Mouse (Mus musculus) liver, adult 2 months (tissue): Measurements from ENCODE around the gene Dapk1. TPM values are rescaled to one million over a fixed set of nuclear protein-coding genes. Genes with fewer than 3 reads are reported as not detected.
A peak's percentile ranks its signal among the peaks of the same experiment; 100 is the strongest.

Source experiments
- DNase-seq: peaks from one replicate; pipeline ENCODE4 v3.0.0-alpha.2; 2011; ENCODE audit warnings: low read depth, low spot score; ENCODE audit errors: extremely low read depth
- H3K27ac ChIP-seq: fragments of 200-500 bp; replicated peaks from 2 replicates; pipeline ENCODE4 v1.5.1; 2012; ENCODE audit warnings: low read depth, mild to moderate bottlenecking, control low read depth, inconsistent platforms, low read length; ENCODE audit not compliant: insufficient read depth
- H3K27me3 ChIP-seq: fragments of 200-500 bp; 2 replicates; pipeline ENCODE4 v1.6.1; 2012; ENCODE audit warnings: mild to moderate bottlenecking, moderate library complexity, low read length, inconsistent platforms; ENCODE audit not compliant: control insufficient read depth, insufficient read depth
- H3K36me3 ChIP-seq: fragments of 200-500 bp; 2 replicates; pipeline ENCODE4 v1.6.1; 2012; ENCODE audit warnings: low read length, inconsistent platforms; ENCODE audit not compliant: control insufficient read depth, insufficient read depth
- H3K4me1 ChIP-seq: fragments of 200-500 bp; 2 replicates; pipeline ENCODE4 v1.6.1; 2011; ENCODE audit warnings: low read length; ENCODE audit not compliant: control insufficient read depth, insufficient read depth
- H3K4me3 ChIP-seq: fragments of 200-500 bp; 2 replicates; pipeline ENCODE4 v1.5.1; 2011; ENCODE audit warnings: low read depth, mild to moderate bottlenecking, control low read depth, low read length, moderate library complexity; ENCODE audit not compliant: insufficient read depth
- H3K79me2 ChIP-seq: fragments of 200-500 bp; 2 replicates; pipeline ENCODE4 v1.6.1; 2012; ENCODE audit warnings: inconsistent platforms, mild to moderate bottlenecking, low read length, moderate library complexity; ENCODE audit not compliant: control insufficient read depth, insufficient read depth
- H3K9ac ChIP-seq: fragments of 200-500 bp; 2 replicates; pipeline ENCODE4 v1.6.1; 2012; ENCODE audit warnings: low read depth, mild to moderate bottlenecking, control low read depth, inconsistent platforms, low read length
- CTCF ChIP-seq: fragments of 200-500 bp; IDR thresholded peaks from 2 replicates; pipeline ENCODE4 v1.5.1; 2011; ENCODE audit warnings: low read depth, low read length, control low read depth
- POLR2A ChIP-seq: fragments of 200-500 bp; IDR thresholded peaks from 2 replicates; pipeline ENCODE4 v1.6.1; 2011; ENCODE audit warnings: low read length, control low read depth; ENCODE audit not compliant: insufficient read depth; ENCODE audit errors: extremely low read depth
- WGBS: fragments of 180-500 bp; shearing (Covaris S2); methylation state at CpG from one replicate; pipeline ENCODE4 v1.1.7; 2018; 5-methylcytosine and 5-hydroxymethylcytosine counted together
- polyA plus RNA-seq: library from polyadenylated mRNA; depleted of rRNA; stranded (reverse); fragments of >200 nt; gene quantifications from 2 replicates; pipeline ENCODE4 v1.2.3, GENCODE M21; 2012
- total RNA-seq: library from RNA; depleted of rRNA; stranded (reverse); fragments of >200 nt; gene quantifications from 2 replicates; pipeline ENCODE4 v1.2.3, GENCODE M21; 2014

Dapk1 gene
- total and polyA plus RNA-seq, 2 experiments, result 23.0 to 80.5 TPM

DNA sequence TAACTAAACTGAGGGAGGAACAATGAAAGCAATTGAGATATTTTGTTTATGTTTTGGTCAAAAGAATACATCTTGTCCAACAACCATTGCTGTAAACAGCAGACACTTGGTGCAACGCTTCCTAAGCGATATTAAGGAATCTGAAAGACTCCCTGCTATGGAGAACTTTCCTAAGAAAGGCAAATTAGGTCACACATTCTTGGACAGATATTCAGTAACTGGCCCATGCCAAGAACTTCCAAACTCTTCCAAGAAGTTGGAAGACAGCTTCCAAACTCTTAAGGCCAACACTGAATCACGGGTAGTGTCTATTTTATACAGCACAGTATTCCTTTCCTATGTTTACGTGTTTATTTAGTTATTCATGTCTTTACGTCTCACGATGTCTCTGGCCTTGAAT is 6.2 kb upstream of the Dapk1 start:
- Histone ChIP-seq H3K4me3 (no peak overlapping the region), H3K79me2 (no peaks in the 10 kb centered on the region), H3K36me3 (no peaks in the 10 kb centered on the region), H3K4me1 (no peaks in the 10 kb centered on the region; the same call in 1 of the 2 replicates), H3K27ac (no peak overlapping the region), H3K9ac (no peak overlapping the region), H3K27me3 (no peaks in the 10 kb centered on the region)
- WGBS, result 89% methylated on average over 6 of the region's 6 CpGs
- peak; percentile 34 for DNase-seq
- TF ChIP-seq CTCF (no peak), POLR2A (no peak)

DNA sequence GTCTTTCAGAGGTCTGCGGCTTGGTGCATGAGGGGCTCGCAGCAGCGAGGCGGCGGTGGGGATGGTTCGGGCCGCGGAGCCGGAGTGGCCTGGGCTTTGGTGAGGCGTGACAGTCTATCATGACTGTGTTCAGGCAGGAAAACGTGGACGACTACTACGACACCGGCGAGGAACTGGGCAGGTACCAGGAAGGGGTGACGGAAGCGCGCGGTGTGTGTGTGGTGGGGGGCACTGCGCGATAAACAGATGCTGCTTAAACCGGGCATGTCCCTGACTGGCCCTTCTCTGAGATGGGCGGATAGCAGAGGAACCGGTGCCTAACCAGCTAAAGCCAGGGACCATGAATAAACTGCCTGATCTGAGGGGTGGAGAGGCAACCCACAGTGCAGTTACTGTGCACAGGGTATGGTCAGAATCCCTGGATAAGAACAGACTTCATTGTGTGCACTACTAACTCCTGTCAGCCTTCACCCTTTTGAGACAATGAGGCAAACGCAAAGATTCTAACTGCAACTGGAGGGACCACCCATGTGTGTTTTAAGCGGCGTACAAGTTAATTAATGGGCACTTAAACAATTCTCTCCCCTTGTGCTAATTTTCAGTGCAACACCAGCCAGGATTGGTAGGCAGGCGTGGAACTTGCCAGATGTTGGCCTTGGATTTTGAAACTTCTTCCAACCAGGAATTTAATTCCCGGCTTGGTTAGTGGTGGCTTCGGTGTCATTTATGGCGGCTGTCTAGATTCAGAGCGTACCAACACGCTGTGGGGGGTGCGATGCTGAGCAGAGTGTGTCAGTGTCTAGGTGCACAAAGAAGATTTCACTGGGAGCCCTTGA is 887 bp downstream of the Dapk1 start:
- WGBS, result 5% methylated on average over 34 of the region's 34 CpGs
- DNase-seq, result peak; percentile 84

DNA sequence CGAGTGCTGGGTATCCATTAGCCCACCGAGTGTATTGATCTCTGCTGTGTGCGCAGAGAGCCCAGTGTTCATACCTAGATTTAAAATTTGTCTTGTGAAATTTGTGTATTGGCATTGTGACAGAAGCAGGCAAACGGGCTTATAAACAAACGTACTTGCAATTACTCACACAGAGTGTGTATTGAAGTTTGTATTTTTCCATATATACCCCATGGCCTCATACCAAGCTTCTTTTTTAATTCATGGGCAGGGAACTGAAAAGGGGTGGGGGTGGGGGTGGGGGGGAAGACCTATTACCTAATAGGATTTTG is 1.5 kb downstream of the Dapk1 start:
- TF ChIP-seq POLR2A, result no peak
- no peak for TF ChIP-seq CTCF
- Histone ChIP-seq H3K4me1 (peaks cover 35% of the 10 kb centered on the region), H3K79me2 (peaks cover 31% of the 10 kb centered on the region; the same call in 1 of the 2 replicates), H3K27ac (peak overlapping the region; percentile 87), H3K27me3 (no peaks in the 10 kb centered on the region), H3K36me3 (no peaks in the 10 kb centered on the region), H3K4me3 (peak overlapping the region; percentile 69), H3K9ac (peak overlapping the region; percentile 96)
- peak; percentile 82 for DNase-seq
- WGBS, result 14% methylated on average over 5 of the region's 5 CpGs

More for the DNA sequence above, 887 bp downstream of the Dapk1 start:
- peak overlapping the region; percentile 87 for H3K27ac ChIP-seq
- peaks cover 31% of the 10 kb centered on the region for H3K4me1 ChIP-seq
- H3K27me3 ChIP-seq, result no peaks in the 10 kb centered on the region
- TF ChIP-seq CTCF (no peak), POLR2A (no peak)
- H3K79me2 ChIP-seq, result peaks cover 31% of the 10 kb centered on the region; the same call in 1 of the 2 replicates
- H3K9ac ChIP-seq, result peak overlapping the region; percentile 96
- peak overlapping the region; percentile 69 for H3K4me3 ChIP-seq
- no peaks in the 10 kb centered on the region for H3K36me3 ChIP-seq

DNA sequence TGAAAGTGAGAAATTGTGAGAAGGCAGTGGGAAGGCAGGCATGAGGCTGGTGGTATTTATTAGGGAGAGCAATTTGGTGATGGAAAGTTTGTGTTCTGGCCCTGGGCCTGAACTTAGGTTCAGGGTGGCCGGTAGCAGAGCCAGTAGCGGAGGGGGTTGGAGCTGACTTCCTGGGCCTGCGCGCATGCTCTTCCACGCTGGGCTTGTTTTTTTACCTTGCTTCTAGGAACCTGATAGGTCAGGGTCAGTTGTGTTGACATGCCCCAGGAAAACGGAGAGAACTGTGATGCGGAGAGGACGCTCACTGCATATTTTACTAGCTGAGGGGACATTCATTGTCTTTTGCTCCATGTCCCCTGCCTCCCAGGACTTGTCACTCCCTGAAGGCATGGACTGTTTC is 5.7 kb downstream of the Dapk1 start:
- H3K9ac ChIP-seq, result peak overlapping the region; percentile 62
- peak; percentile 91 for DNase-seq
- 0 out of 2 replicates have a peak overlapping the region, but pooled peaks have one; percentile 16 for H3K4me3 ChIP-seq
- H3K36me3 ChIP-seq, result 0 out of 2 replicates have a peak, but pooled peaks cover under 1% of the 10 kb centered on the region
- H3K27ac ChIP-seq, result peak overlapping the region; percentile 92
- H3K79me2 ChIP-seq, result peaks cover 39% of the 10 kb centered on the region; the same call in 1 of the 2 replicates
- 32% methylated on average over 8 of the region's 8 CpGs for WGBS
- H3K27me3 ChIP-seq, result no peaks in the 10 kb centered on the region
- peaks cover 42% of the 10 kb centered on the region for H3K4me1 ChIP-seq
- TF ChIP-seq POLR2A (no peak), CTCF (no peak)

DNA sequence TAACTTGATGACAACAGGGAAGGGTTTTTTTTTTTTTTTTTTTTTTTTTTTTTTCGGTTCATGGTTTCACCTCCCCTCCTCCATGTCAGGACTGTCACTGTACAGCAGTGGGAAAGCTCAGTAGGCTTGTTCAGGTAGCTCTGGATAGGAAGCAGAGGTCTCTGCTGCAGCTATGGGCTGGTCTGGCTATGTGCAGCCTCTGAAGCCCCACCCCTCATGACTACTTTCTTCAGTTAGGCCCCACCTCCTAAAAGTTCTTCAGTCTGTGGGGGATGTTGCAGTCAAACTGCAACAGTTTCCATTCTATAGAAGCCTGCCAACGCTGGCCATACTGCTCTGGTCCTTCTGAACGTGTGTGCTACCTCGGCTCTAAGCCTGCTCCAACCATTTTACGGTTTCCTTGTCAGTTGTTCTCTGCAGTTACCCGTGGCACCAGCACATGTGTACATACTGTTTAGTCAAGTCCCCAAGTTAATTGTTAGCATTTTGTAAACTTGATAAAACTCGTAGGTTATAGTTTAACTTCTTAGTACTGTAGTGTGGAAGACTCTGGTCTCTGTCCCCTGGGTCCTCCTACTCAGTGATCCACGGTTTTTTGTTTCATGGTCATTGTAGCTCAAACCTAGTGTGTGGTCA is 6.8 kb downstream of the Dapk1 start:
- no peak for TF ChIP-seq POLR2A
- no peak for TF ChIP-seq CTCF
- Histone ChIP-seq H3K36me3 (0 out of 2 replicates have a peak, but pooled peaks cover 2% of the 10 kb centered on the region), H3K79me2 (peaks cover 48% of the 10 kb centered on the region; the same call in 1 of the 2 replicates), H3K4me1 (peaks cover 42% of the 10 kb centered on the region), H3K9ac (peak overlapping the region; percentile 63; the same call in 1 of the 2 replicates), H3K4me3 (peak overlapping the region; percentile 15), H3K27ac (peak overlapping the region; percentile 92), H3K27me3 (no peaks in the 10 kb centered on the region)
- 27% methylated on average over 8 of the region's 8 CpGs for WGBS
- peak; percentile 97 for DNase-seq
